Comparison of ENCODE assay signal across 8 mouse cellular contexts in the genomic region with DNA sequence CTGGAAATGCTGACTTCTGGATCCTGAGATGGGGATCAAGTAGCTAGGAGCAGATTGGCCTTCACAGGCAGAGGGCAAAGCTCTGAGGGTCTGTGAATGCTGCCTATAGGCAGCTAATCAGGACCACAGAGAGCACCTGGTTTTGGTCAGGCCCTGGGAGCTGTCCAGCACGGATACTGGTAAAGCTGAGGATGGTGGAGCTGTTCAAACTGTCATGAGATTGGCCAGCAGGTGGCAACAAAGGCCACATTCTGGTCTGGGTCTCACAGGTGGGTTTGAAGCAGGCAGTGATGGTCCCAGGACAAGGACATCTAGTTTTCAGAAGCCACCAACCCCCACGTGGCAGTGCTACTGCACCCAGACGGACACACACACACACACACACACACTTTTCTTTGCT. TPM values are rescaled to one million over a fixed set of nuclear protein-coding genes. Genes with fewer than 3 reads are reported as not detected.
A peak's percentile ranks its signal among the peaks of the same experiment; 100 is the strongest.
DNase-seq lines count a peak whose midpoint lies in the region; ATAC-seq and TF ChIP-seq lines count a peak whose summit lies in the region.

No protein-coding gene starts in this region.

- no peak overlapping the region for H3K27ac ChIP-seq in heart, embryonic 10.5 days
- H3K27ac ChIP-seq in embryonic facial prominence, embryonic 10.5 days (replicated peaks), result no peak overlapping the region
- no peak overlapping the region for H3K27ac ChIP-seq in hindbrain, postnatal 0 days
- no peak overlapping the region for H3K27ac ChIP-seq in liver, embryonic 14.5 days
- no peak overlapping the region for H3K27ac ChIP-seq in neural tube, embryonic 13.5 days (replicated peaks)

- H3K4me2 ChIP-seq in hindbrain, postnatal 0 days (ENCODE audit: low read depth, low read length), result no peak overlapping the region
- no peak overlapping the region for H3K4me2 ChIP-seq in liver, embryonic 14.5 days (ENCODE audit: low read depth)
- H3K4me2 ChIP-seq in neural tube, embryonic 13.5 days, result no peak overlapping the region

- no peaks in the 10 kb centered on the region for H3K9me3 ChIP-seq in heart, embryonic 10.5 days
- H3K9me3 ChIP-seq in embryonic facial prominence, embryonic 10.5 days, result peaks cover 3% of the 10 kb centered on the region; the same call in 1 of the 2 replicates
- no peaks in the 10 kb centered on the region for H3K9me3 ChIP-seq in hindbrain, postnatal 0 days (ENCODE audit: low read length)
- no peaks in the 10 kb centered on the region for H3K9me3 ChIP-seq in liver, embryonic 14.5 days (ENCODE audit: control insufficient read depth, low read length)
- H3K9me3 ChIP-seq in neural tube, embryonic 13.5 days, result peaks cover 7% of the 10 kb centered on the region; the same call in 1 of the 2 replicates

- H3K36me3 ChIP-seq in heart, embryonic 10.5 days, result peaks cover 16% of the 10 kb centered on the region
- H3K36me3 ChIP-seq in embryonic facial prominence, embryonic 10.5 days (replicated peaks), result peaks cover 29% of the 10 kb centered on the region
- H3K36me3 ChIP-seq in hindbrain, postnatal 0 days (ENCODE audit: insufficient read depth, low read length), result peaks cover under 1% of the 10 kb centered on the region
- peaks cover 4% of the 10 kb centered on the region for H3K36me3 ChIP-seq in liver, embryonic 14.5 days (replicated peaks; ENCODE audit: control insufficient read depth, insufficient read depth, low read depth)
- H3K36me3 ChIP-seq in neural tube, embryonic 13.5 days, result peaks cover 17% of the 10 kb centered on the region

- no peak overlapping the region for H3K9ac ChIP-seq in hindbrain, postnatal 0 days (replicated peaks; ENCODE audit: low read length)
- H3K9ac ChIP-seq in liver, embryonic 14.5 days (replicated peaks), result no peak overlapping the region
- no peak overlapping the region for H3K9ac ChIP-seq in neural tube, embryonic 13.5 days

- DNase-seq in heart, embryonic 10.5 days (ENCODE audit: low spot score), result peak; percentile 91
- DNase-seq in heart, adult 11 months, result no peak
- peak; percentile 41 for DNase-seq in MEL-GATA-1-ER (ENCODE audit: extremely low read depth, low read depth)
- peak; percentile 87 for DNase-seq in embryonic facial prominence, embryonic 10.5 days (ENCODE audit: low spot score)
- DNase-seq in hindbrain, postnatal 0 days (ENCODE audit: low spot score), result peak; percentile 78
- peak; percentile 24 to 41 (median 29) for DNase-seq in liver, embryonic 14.5 days (ENCODE audit: low read depth in 3 of 3, low spot score in 3 of 3)

- 3% methylated on average over 3 of the region's 3 CpGs for WGBS in heart, embryonic 10.5 days
- WGBS in embryonic facial prominence, embryonic 10.5 days, result 8% methylated on average over 3 of the region's 3 CpGs
- WGBS in hindbrain, postnatal 0 days, result 20% methylated on average over 3 of the region's 3 CpGs
- 7% methylated on average over 3 of the region's 3 CpGs for WGBS in liver, embryonic 14.5 days (ENCODE audit: insufficient replicate concordance)
- 7% methylated on average over 3 of the region's 3 CpGs for WGBS in neural tube, embryonic 13.5 days

- peak; percentile 79 for TF ChIP-seq CTCF in hindbrain, postnatal 0 days (IDR thresholded peaks at IDR 0.05; ENCODE audit: low read depth)
- peak; percentile 81 for TF ChIP-seq CTCF in liver, embryonic 14.5 days (IDR thresholded peaks at IDR 0.05; ENCODE audit: low read depth)

- no peak overlapping the region for H3K4me3 ChIP-seq in heart, embryonic 10.5 days
- H3K4me3 ChIP-seq in embryonic facial prominence, embryonic 10.5 days, result no peak overlapping the region
- H3K4me3 ChIP-seq in hindbrain, postnatal 0 days (ENCODE audit: low read length), result no peak overlapping the region
- H3K4me3 ChIP-seq in liver, embryonic 14.5 days (ENCODE audit: insufficient read depth in 1 of 2, low read depth in 2 of 2, low read length in 2 of 2), result no peak overlapping the region
- H3K4me3 ChIP-seq in neural tube, embryonic 13.5 days, result no peak overlapping the region

- no peaks in the 10 kb centered on the region for H3K27me3 ChIP-seq in heart, embryonic 10.5 days (ENCODE audit: insufficient read depth, poor library complexity, severe bottlenecking)
- H3K27me3 ChIP-seq in embryonic facial prominence, embryonic 10.5 days (replicated peaks; ENCODE audit: low read depth, poor library complexity, severe bottlenecking), result no peaks in the 10 kb centered on the region
- no peaks in the 10 kb centered on the region for H3K27me3 ChIP-seq in hindbrain, postnatal 0 days (ENCODE audit: insufficient read depth, low read length)
- no peaks in the 10 kb centered on the region for H3K27me3 ChIP-seq in liver, embryonic 14.5 days (ENCODE audit: control insufficient read depth, insufficient read depth, low read length)
- H3K27me3 ChIP-seq in neural tube, embryonic 13.5 days, result no peaks in the 10 kb centered on the region

- H3K4me1 ChIP-seq in heart, embryonic 10.5 days, result no peaks in the 10 kb centered on the region
- no peaks in the 10 kb centered on the region for H3K4me1 ChIP-seq in embryonic facial prominence, embryonic 10.5 days
- no peaks in the 10 kb centered on the region for H3K4me1 ChIP-seq in hindbrain, postnatal 0 days (ENCODE audit: insufficient read depth, low read length)
- H3K4me1 ChIP-seq in liver, embryonic 14.5 days (replicated peaks; ENCODE audit: control insufficient read depth in 2 of 2, insufficient read depth in 2 of 2, low read length in 1 of 2), result no peaks in the 10 kb centered on the region
- H3K4me1 ChIP-seq in neural tube, embryonic 13.5 days (replicated peaks), result no peaks in the 10 kb centered on the region

- peak; percentile 65 for ATAC-seq in hindbrain, postnatal 0 days
- ATAC-seq in liver, embryonic 14.5 days (ENCODE audit: insufficient read depth), result 0 out of 2 replicates have a peak, but pooled peaks have one; percentile 15
- ATAC-seq in neural tube, embryonic 13.5 days (ENCODE audit: low read depth), result peak; percentile 52; the same call in 1 of the 2 replicates
- ATAC-seq in erythroid progenitor cell, adult 5-6 weeks (replicated peaks; ENCODE audit: low FRiP score, poor library complexity, severe bottlenecking), result no peak; the same call in 1 of the 2 replicates

- no peak for TF ChIP-seq EP300 in liver, embryonic 14.5 days (IDR thresholded peaks at IDR 0.05; ENCODE audit: low read depth)

RNA-seq across cellular contexts. Expression of a gene that starts 54.3 kb away (rescaled TPM):
- polyA plus RNA-seq in heart, embryonic 10.5 days (2016; fragmentation: Nextera tagmentation; extraction: Ambion mirVana), result 36.5 and 38.0 TPM in 2 replicates
- polyA plus RNA-seq in embryonic facial prominence, embryonic 10.5 days (2016; fragmentation: Nextera tagmentation; extraction: Ambion mirVana), result 57.1 and 63.2 TPM in 2 replicates
- 33.2 and 41.7 TPM in 2 replicates for total RNA-seq in hindbrain, postnatal 0 days (2014; rRNA removed)
- polyA plus RNA-seq in hindbrain, postnatal 0 days (2015; fragmentation: Nextera tagmentation; extraction: Ambion mirVana), result 20.6 and 20.9 TPM in 2 replicates
- polyA plus RNA-seq in liver, embryonic 14.5 days (2012; rRNA removed), result 25.6 and 26.5 TPM in 2 replicates
- 18.9 and 22.0 TPM in 2 replicates for polyA plus RNA-seq in liver, embryonic 14.5 days (2014; fragmentation: Nextera tagmentation; extraction: Ambion mirVana)
- polyA plus RNA-seq in neural tube, embryonic 13.5 days (2015; fragmentation: Nextera tagmentation; extraction: Ambion mirVana), result 22.9 and 30.9 TPM in 2 replicates
- 58.7 and 91.8 TPM in 2 replicates for total RNA-seq in erythroid progenitor cell, adult 5-6 weeks (2015; ENCODE audit: low replicate concordance)
- 91.3 and 107 TPM in 2 replicates for total RNA-seq in erythroid progenitor cell, adult 5-6 weeks (2017; ENCODE audit: low replicate concordance)
